Mouse (Mus musculus): ENCODE results near the gene Sox4.

DNA sequence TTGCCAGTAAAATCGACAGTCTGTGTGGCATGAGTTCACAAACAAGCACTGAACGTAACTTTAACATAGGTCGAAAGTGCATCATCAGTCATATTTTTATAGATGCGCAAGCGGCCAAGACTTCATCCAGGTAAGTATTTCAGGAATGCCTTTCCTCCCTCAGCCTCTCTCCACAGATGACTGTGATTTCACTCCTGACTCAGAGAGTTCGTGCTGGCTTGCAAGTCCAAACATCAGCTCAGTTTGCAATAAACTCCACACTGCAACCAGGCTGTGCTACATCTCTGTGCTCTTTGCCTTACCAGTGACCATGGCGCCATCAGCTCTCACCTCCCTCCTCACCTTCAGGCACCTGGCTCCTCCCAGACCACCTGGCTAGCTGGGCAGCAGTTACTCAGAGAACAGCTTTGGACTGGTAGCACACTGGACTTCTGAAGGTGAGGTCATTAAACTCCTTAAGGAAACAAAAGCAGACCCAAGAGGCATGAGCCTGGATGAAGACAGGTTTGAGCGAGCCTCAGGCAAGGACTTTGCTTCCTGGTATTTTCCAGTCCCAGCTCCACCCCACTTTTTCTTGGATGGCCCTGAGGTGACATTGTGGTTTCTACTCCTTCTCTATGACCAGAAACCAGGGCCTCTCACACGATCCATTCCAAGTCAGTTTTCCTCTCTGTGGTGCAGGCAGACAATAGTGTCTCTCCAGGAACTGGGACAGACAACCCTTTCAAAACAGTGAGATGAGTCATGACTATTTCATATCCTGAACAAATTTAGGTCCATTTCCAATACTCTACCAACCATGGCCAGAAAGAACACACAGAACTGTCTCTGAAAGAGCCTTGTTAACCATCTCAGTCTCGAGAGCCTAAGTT, 35.9 kb downstream of the Sox4 start:
- TF ChIP-seq CTCF (IDR thresholded peaks at IDR 0.05; ENCODE audit: low read depth) (no peak), EP300 (IDR thresholded peaks at IDR 0.05; ENCODE audit: low read depth) (no peak)
